Mouse (Mus musculus): ENCODE data around the gene Slc2a1. TPM values are rescaled to one million over a fixed set of nuclear protein-coding genes. Genes with fewer than 3 reads are reported as not detected.

Gene Slc2a1
- total and polyA plus RNA-seq, 2 experiments from 2014 or later: 19.7 to 93.0 TPM

DNA sequence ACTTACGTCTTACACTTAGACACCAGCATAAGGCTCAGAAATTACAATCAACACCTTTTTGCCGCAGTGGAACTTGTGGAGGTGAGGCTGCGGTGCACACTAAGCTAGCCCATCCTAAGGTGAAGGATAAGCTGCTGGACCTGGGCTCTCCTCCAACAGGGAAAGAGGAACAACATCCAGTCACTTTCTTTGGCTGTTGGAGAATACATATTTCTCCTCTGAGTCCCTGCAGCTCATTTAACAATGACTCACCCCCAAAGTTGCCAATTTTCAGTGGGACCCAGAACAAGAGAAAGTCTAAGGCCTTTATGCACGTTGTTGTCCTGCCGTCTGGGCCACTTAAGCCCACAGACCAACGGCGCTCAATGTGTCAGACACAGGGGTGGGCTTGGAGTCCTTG lies 38.3 kb downstream of the Slc2a1 start:
- Histone ChIP-seq H3K27ac (ENCODE audit: low read depth) (no peak overlapping the region), H3K27me3 (ENCODE audit: control insufficient read depth, insufficient read depth, low read length) (no peaks in the 10 kb centered on the region), H3K4me1 (ENCODE audit: control insufficient read depth, insufficient read depth) (0 out of 2 replicates have a peak, but pooled peaks cover 3% of the 10 kb centered on the region), H3K4me2 (ENCODE audit: low read depth, low read length) (no peak overlapping the region), H3K9me3 (replicated peaks; ENCODE audit: control insufficient read depth, low read length) (no peaks in the 10 kb centered on the region), H3K9ac (replicated peaks; ENCODE audit: low read depth, low read length) (no peak overlapping the region), H3K36me3 (replicated peaks; ENCODE audit: control insufficient read depth, insufficient read depth, low read length) (no peaks in the 10 kb centered on the region), H3K4me3 (ENCODE audit: low read depth, low read length) (no peak overlapping the region)
- no peak for ATAC-seq (ENCODE audit: insufficient read depth, low read depth)
- no peak for DNase-seq (ENCODE audit: low spot score)
- WGBS: 76% methylated on average over 7 of the region's 7 CpGs
- TF ChIP-seq CTCF (IDR thresholded peaks at IDR 0.05; ENCODE audit: low read depth): no peak
- no peak for TF ChIP-seq EP300 (IDR thresholded peaks at IDR 0.05; ENCODE audit: low read depth)

DNA sequence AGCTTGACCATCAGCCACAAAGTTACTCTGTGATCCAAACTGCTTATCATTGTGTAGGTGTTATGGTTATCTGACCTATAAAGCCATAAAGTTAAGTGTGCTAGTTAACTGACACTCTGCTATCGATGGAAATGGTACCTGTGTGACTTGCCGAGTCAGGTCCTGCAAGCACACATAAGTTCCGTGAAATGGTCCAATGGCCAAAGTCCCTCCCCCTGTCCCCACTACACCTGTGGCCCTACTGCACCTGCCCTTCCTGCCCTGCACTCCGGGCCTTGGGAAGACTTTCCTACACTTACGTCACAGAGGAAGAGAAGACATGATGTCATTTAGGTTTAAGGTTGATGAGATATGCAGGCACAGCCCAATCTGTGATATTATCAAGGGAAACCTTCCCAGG lies 38.8 kb downstream of the Slc2a1 start:
- H3K9me3 ChIP-seq (replicated peaks; ENCODE audit: control insufficient read depth, low read length): no peaks in the 10 kb centered on the region
- WGBS: 81% methylated on average over 5 of the region's 5 CpGs
- H3K27me3 ChIP-seq (ENCODE audit: control insufficient read depth, insufficient read depth, low read length): no peaks in the 10 kb centered on the region
- no peak overlapping the region for H3K27ac ChIP-seq (ENCODE audit: low read depth)
- no peaks in the 10 kb centered on the region for H3K36me3 ChIP-seq (replicated peaks; ENCODE audit: control insufficient read depth, insufficient read depth, low read length)
- H3K4me3 ChIP-seq (ENCODE audit: low read depth, low read length): no peak overlapping the region
- H3K4me2 ChIP-seq (ENCODE audit: low read depth, low read length): no peak overlapping the region
- H3K9ac ChIP-seq (replicated peaks; ENCODE audit: low read depth, low read length): no peak overlapping the region
- ATAC-seq (ENCODE audit: insufficient read depth, low read depth): no peak
- TF ChIP-seq EP300 (IDR thresholded peaks at IDR 0.05; ENCODE audit: low read depth): no peak
- no peak for TF ChIP-seq CTCF (IDR thresholded peaks at IDR 0.05; ENCODE audit: low read depth)
- H3K4me1 ChIP-seq (ENCODE audit: control insufficient read depth, insufficient read depth): 0 out of 2 replicates have a peak, but pooled peaks cover 3% of the 10 kb centered on the region
- no peak for DNase-seq (ENCODE audit: low spot score)

DNA sequence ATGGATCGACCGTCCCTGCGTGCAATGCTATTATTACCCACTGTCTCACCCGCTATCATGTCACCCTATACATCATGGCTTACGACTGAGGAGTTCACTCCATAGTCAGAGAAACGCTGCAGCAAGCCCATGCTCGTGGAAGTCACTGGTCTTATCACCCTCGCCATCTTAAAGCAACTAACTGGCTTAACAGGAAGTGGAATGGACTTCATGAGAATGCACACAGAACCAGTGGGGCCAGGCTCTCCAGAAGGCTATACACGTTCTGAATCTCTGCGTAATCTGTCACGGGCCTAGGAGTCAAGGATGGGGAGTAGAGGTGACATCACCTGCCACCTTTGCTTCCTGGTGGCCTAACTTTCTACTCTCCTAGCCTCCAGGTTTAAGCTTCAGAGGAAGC lies 40.2 kb downstream of the Slc2a1 start:
- Histone ChIP-seq H3K36me3 (replicated peaks; ENCODE audit: control insufficient read depth, insufficient read depth, low read length) (no peaks in the 10 kb centered on the region), H3K4me1 (ENCODE audit: control insufficient read depth, insufficient read depth) (no peaks in the 10 kb centered on the region), H3K27ac (ENCODE audit: low read depth) (no peak overlapping the region), H3K9me3 (replicated peaks; ENCODE audit: control insufficient read depth, low read length) (no peaks in the 10 kb centered on the region), H3K4me2 (ENCODE audit: low read depth, low read length) (no peak overlapping the region), H3K4me3 (ENCODE audit: low read depth, low read length) (no peak overlapping the region), H3K27me3 (ENCODE audit: control insufficient read depth, insufficient read depth, low read length) (no peaks in the 10 kb centered on the region), H3K9ac (replicated peaks; ENCODE audit: low read depth, low read length) (no peak overlapping the region)
- ATAC-seq (ENCODE audit: insufficient read depth, low read depth): no peak
- TF ChIP-seq CTCF (IDR thresholded peaks at IDR 0.05; ENCODE audit: low read depth) (no peak), EP300 (IDR thresholded peaks at IDR 0.05; ENCODE audit: low read depth) (no peak)
- no peak for DNase-seq (ENCODE audit: low spot score)
- 77% methylated on average over 11 of the region's 11 CpGs for WGBS

DNA sequence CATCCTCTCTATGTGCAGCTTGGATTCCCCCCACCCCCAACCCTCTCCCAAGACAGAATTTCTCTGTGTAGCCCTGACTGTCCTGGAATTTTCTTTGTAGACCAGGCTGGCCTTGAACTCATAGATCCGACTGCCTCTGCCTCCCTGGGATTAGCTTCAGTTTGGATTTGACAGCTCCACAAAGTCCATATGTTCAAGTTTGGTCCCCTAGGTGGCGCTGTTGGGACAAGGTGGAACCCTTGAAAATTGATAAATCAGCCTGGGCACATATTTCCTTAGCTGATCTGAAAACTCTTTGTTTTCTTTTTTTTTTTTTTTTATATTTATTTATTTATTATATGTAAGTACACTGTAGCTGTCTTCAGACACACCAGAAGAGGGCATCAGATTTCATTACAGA lies 48.7 kb downstream of the Slc2a1 start:
- H3K9me3 ChIP-seq (replicated peaks; ENCODE audit: control insufficient read depth, low read length): no peaks in the 10 kb centered on the region
- H3K9ac ChIP-seq (replicated peaks; ENCODE audit: low read depth, low read length): no peak overlapping the region
- ATAC-seq (ENCODE audit: insufficient read depth, low read depth): no peak
- no peaks in the 10 kb centered on the region for H3K27me3 ChIP-seq (ENCODE audit: control insufficient read depth, insufficient read depth, low read length)
- H3K4me3 ChIP-seq (ENCODE audit: low read depth, low read length): no peak overlapping the region
- WGBS: 36% methylated on average over 2 of the region's 2 CpGs
- TF ChIP-seq EP300 (IDR thresholded peaks at IDR 0.05; ENCODE audit: low read depth): no peak
- peak; percentile 51 for TF ChIP-seq CTCF (IDR thresholded peaks at IDR 0.05; ENCODE audit: low read depth)
- no peak overlapping the region for H3K27ac ChIP-seq (ENCODE audit: low read depth)
- H3K4me1 ChIP-seq (ENCODE audit: control insufficient read depth, insufficient read depth): no peaks in the 10 kb centered on the region
- no peak for DNase-seq (ENCODE audit: low spot score)
- H3K36me3 ChIP-seq (replicated peaks; ENCODE audit: control insufficient read depth, insufficient read depth, low read length): no peaks in the 10 kb centered on the region
- no peak overlapping the region for H3K4me2 ChIP-seq (ENCODE audit: low read depth, low read length)

DNA sequence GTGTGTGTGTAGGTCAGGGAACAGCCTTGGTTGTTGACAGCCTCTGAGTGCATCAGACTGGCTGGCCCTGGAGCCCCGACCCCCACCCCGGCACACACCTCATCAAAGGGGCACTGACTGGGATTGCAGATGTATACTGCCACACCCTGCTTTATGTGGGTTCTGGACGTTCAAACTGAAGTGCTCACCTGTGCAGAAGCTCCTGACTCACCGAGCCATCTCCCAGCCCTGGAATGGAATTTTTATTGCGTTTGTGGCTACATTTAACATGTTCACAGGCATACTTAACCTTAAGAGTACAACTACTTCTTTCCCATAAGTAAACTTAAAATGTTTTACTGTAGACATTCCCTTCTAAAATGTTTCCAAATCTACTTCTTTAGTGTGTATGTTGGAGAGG lies 49.4 kb downstream of the Slc2a1 start:
- H3K9ac ChIP-seq (replicated peaks; ENCODE audit: low read depth, low read length): no peak overlapping the region
- H3K27me3 ChIP-seq (ENCODE audit: control insufficient read depth, insufficient read depth, low read length): no peaks in the 10 kb centered on the region
- H3K4me2 ChIP-seq (ENCODE audit: low read depth, low read length): no peak overlapping the region
- no peaks in the 10 kb centered on the region for H3K4me1 ChIP-seq (ENCODE audit: control insufficient read depth, insufficient read depth)
- ATAC-seq (ENCODE audit: insufficient read depth, low read depth) (no peak), DNase-seq (ENCODE audit: low spot score) (no peak)
- no peak overlapping the region for H3K27ac ChIP-seq (ENCODE audit: low read depth)
- no peaks in the 10 kb centered on the region for H3K9me3 ChIP-seq (replicated peaks; ENCODE audit: control insufficient read depth, low read length)
- WGBS: 54% methylated on average over 5 of the region's 5 CpGs
- no peak for TF ChIP-seq EP300 (IDR thresholded peaks at IDR 0.05; ENCODE audit: low read depth)
- TF ChIP-seq CTCF (IDR thresholded peaks at IDR 0.05; ENCODE audit: low read depth): no peak
- H3K4me3 ChIP-seq (ENCODE audit: low read depth, low read length): no peak overlapping the region
- no peaks in the 10 kb centered on the region for H3K36me3 ChIP-seq (replicated peaks; ENCODE audit: control insufficient read depth, insufficient read depth, low read length)

DNA sequence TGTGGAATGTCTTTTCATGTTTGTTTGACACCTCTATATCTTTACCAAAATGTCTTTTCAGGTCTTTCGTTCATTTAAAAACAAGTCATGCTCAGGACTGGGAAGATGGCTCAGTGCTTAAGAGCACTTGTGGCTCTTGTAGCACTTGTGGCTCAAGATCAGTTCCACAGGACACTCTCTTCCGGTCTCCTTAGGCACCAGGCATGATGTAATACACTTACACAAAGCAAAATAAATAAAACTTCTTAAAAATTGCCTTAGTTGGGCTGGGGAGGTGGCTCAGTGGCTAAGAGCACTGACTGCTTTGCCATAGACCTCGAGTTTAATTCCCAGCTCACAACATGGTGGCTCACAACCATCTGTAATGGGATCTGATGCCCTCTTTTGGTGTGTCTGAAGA lies 52.8 kb downstream of the Slc2a1 start:
- H3K4me3 ChIP-seq (ENCODE audit: low read depth, low read length): no peak overlapping the region
- no peaks in the 10 kb centered on the region for H3K4me1 ChIP-seq (ENCODE audit: control insufficient read depth, insufficient read depth)
- H3K27me3 ChIP-seq (ENCODE audit: control insufficient read depth, insufficient read depth, low read length): no peaks in the 10 kb centered on the region
- no peak overlapping the region for H3K27ac ChIP-seq (ENCODE audit: low read depth)
- TF ChIP-seq EP300 (IDR thresholded peaks at IDR 0.05; ENCODE audit: low read depth) (no peak), CTCF (IDR thresholded peaks at IDR 0.05; ENCODE audit: low read depth) (no peak)
- no peak for DNase-seq (ENCODE audit: low spot score)
- no peak for ATAC-seq (ENCODE audit: insufficient read depth, low read depth)
- no peak overlapping the region for H3K4me2 ChIP-seq (ENCODE audit: low read depth, low read length)
- no peaks in the 10 kb centered on the region for H3K9me3 ChIP-seq (replicated peaks; ENCODE audit: control insufficient read depth, low read length)
- no peaks in the 10 kb centered on the region for H3K36me3 ChIP-seq (replicated peaks; ENCODE audit: control insufficient read depth, insufficient read depth, low read length)
- WGBS: 75% methylated on average over 3 of the region's 3 CpGs
- H3K9ac ChIP-seq (replicated peaks; ENCODE audit: low read depth, low read length): no peak overlapping the region

All from heart, postnatal 0 days (tissue).